Mouse (Mus musculus): ENCODE results near the gene Trp73. TPM values are rescaled to one million over a fixed set of nuclear protein-coding genes. Genes with fewer than 3 reads are reported as not detected.

Gene Trp73
- total and polyA plus RNA-seq, 2 experiments from 2014 or later, result not detected

DNA sequence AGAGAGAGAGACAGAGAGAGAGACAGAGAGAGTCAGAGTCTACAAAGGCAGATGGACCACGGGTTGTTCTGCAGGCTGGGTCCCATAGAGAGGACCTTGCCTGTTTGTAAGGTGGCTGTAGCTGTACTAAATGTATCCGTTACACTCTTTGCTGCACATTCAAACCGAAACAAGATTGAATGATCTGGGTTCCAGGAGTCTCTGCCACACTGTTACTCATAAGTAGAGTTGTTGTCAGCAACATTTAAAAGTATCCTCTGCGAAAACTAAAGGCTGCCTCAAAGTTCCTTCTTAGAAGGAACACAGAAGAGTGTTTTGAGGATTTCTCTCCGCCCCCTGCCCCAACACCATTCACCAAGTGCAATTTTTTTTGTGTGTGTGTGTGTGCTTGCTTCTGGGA lies 2.9 kb downstream of the Trp73 start:
- WGBS, result 48% methylated on average over 5 of the region's 5 CpGs
- Histone ChIP-seq H3K4me1 (ENCODE audit: control insufficient read depth, insufficient read depth) (peaks cover 21% of the 10 kb centered on the region; the same call in 1 of the 2 replicates), H3K9ac (replicated peaks; ENCODE audit: low read depth, low read length) (no peak overlapping the region), H3K36me3 (replicated peaks; ENCODE audit: control insufficient read depth, insufficient read depth, low read length) (no peaks in the 10 kb centered on the region), H3K4me3 (ENCODE audit: low read depth, low read length) (no peak overlapping the region), H3K27ac (ENCODE audit: low read depth) (no peak overlapping the region), H3K27me3 (ENCODE audit: control insufficient read depth, insufficient read depth, low read length) (peaks cover 75% of the 10 kb centered on the region), H3K4me2 (ENCODE audit: low read depth, low read length) (no peak overlapping the region), H3K9me3 (replicated peaks; ENCODE audit: control insufficient read depth, low read length) (no peaks in the 10 kb centered on the region)
- DNase-seq (ENCODE audit: low spot score) (no peak), ATAC-seq (ENCODE audit: insufficient read depth, low read depth) (no peak)
- TF ChIP-seq CTCF (IDR thresholded peaks at IDR 0.05; ENCODE audit: low read depth) (no peak), EP300 (IDR thresholded peaks at IDR 0.05; ENCODE audit: low read depth) (no peak)

DNA sequence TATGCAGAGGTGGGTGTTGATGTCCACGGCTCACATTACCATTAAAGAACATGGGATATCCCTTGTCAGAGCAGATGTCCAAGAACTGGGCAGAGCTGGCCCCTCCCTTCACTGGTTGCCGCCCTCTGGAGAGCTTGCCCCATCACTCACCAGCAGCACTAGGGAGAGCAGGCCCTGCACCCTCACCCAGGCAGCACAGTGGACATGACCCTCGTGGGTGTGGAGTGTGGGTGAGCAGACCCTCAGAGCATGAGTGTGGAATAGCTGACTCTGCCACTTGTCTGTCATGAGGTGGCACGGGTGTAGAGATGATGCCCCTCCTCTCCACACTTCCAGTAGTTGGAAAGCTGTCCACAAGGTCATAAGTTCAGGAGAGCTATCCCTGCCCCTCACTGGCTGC lies 5.2 kb downstream of the Trp73 start:
- peaks cover 4% of the 10 kb centered on the region; the same call in 1 of the 2 replicates for H3K4me1 ChIP-seq (ENCODE audit: control insufficient read depth, insufficient read depth)
- no peak overlapping the region for H3K9ac ChIP-seq (replicated peaks; ENCODE audit: low read depth, low read length)
- 32% methylated on average over 4 of the region's 4 CpGs for WGBS
- H3K27ac ChIP-seq (ENCODE audit: low read depth), result no peak overlapping the region
- no peaks in the 10 kb centered on the region for H3K9me3 ChIP-seq (replicated peaks; ENCODE audit: control insufficient read depth, low read length)
- TF ChIP-seq EP300 (IDR thresholded peaks at IDR 0.05; ENCODE audit: low read depth) (no peak), CTCF (IDR thresholded peaks at IDR 0.05; ENCODE audit: low read depth) (no peak)
- no peak for DNase-seq (ENCODE audit: low spot score)
- H3K4me3 ChIP-seq (ENCODE audit: low read depth, low read length), result no peak overlapping the region
- peaks cover 54% of the 10 kb centered on the region for H3K27me3 ChIP-seq (ENCODE audit: control insufficient read depth, insufficient read depth, low read length)
- no peaks in the 10 kb centered on the region for H3K36me3 ChIP-seq (replicated peaks; ENCODE audit: control insufficient read depth, insufficient read depth, low read length)
- ATAC-seq (ENCODE audit: insufficient read depth, low read depth), result no peak
- no peak overlapping the region for H3K4me2 ChIP-seq (ENCODE audit: low read depth, low read length)

DNA sequence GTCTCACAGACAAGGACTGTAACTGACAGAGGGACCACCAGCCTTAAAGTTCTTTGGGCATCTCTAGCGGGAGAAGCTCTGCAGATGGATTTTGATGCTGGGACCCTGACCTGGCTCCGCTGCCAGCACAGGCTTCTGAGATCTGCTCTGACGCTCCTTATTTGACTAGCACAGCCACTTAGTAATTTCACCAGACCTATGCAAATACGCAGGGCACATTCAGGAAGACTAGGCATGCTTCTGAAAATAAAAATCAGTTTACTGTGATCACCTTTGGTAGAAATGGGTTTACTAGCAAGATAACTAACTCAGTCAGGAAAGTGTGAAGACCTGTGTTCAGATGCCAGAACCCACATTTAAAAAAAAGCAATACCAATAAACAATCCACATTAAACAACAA lies 8.1 kb downstream of the Trp73 start:
- WGBS, result 72% methylated on average over 4 of the region's 4 CpGs
- H3K9me3 ChIP-seq (replicated peaks; ENCODE audit: control insufficient read depth, low read length), result no peaks in the 10 kb centered on the region
- H3K27ac ChIP-seq (ENCODE audit: low read depth), result no peak overlapping the region
- H3K4me2 ChIP-seq (ENCODE audit: low read depth, low read length), result no peak overlapping the region
- no peaks in the 10 kb centered on the region for H3K4me1 ChIP-seq (ENCODE audit: control insufficient read depth, insufficient read depth)
- no peak overlapping the region for H3K9ac ChIP-seq (replicated peaks; ENCODE audit: low read depth, low read length)
- no peak overlapping the region for H3K4me3 ChIP-seq (ENCODE audit: low read depth, low read length)
- peaks cover 26% of the 10 kb centered on the region; the same call in 1 of the 2 replicates for H3K27me3 ChIP-seq (ENCODE audit: control insufficient read depth, insufficient read depth, low read length)
- TF ChIP-seq EP300 (IDR thresholded peaks at IDR 0.05; ENCODE audit: low read depth), result no peak
- no peak for TF ChIP-seq CTCF (IDR thresholded peaks at IDR 0.05; ENCODE audit: low read depth)
- DNase-seq (ENCODE audit: low spot score) (no peak), ATAC-seq (ENCODE audit: insufficient read depth, low read depth) (no peak)
- no peaks in the 10 kb centered on the region for H3K36me3 ChIP-seq (replicated peaks; ENCODE audit: control insufficient read depth, insufficient read depth, low read length)

DNA sequence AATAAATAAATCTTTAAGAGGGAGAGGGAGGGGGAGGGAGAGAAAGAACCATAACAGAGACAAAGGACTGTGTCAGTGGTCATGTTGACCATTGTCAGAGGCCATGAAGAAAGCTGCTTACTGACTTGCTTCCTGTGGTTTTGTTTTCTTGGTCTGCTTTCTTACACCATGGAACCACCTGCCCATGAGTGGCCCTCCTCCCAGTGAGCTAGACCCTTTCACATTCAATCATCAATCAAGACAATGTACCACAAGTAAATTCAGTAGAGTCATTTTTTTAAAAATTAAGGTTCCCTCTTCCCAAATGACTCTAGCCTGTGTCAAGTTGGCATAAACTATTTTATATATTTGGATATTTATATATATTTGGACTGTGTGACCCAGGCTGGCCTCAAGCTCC lies 10.1 kb downstream of the Trp73 start:
- Histone ChIP-seq H3K36me3 (replicated peaks; ENCODE audit: control insufficient read depth, insufficient read depth, low read length) (no peaks in the 10 kb centered on the region), H3K27me3 (ENCODE audit: control insufficient read depth, insufficient read depth, low read length) (peaks cover 10% of the 10 kb centered on the region; the same call in 1 of the 2 replicates), H3K27ac (ENCODE audit: low read depth) (no peak overlapping the region), H3K4me2 (ENCODE audit: low read depth, low read length) (no peak overlapping the region), H3K4me3 (ENCODE audit: low read depth, low read length) (no peak overlapping the region), H3K9me3 (replicated peaks; ENCODE audit: control insufficient read depth, low read length) (no peaks in the 10 kb centered on the region), H3K9ac (replicated peaks; ENCODE audit: low read depth, low read length) (no peak overlapping the region), H3K4me1 (ENCODE audit: control insufficient read depth, insufficient read depth) (no peaks in the 10 kb centered on the region)
- ATAC-seq (ENCODE audit: insufficient read depth, low read depth), result no peak
- no peak for DNase-seq (ENCODE audit: low spot score)
- no peak for TF ChIP-seq CTCF (IDR thresholded peaks at IDR 0.05; ENCODE audit: low read depth)
- no peak for TF ChIP-seq EP300 (IDR thresholded peaks at IDR 0.05; ENCODE audit: low read depth)

- WGBS, result 68% methylated on average over 3 of the region's 3 CpGs
- no peaks in the 10 kb centered on the region for H3K36me3 ChIP-seq (replicated peaks; ENCODE audit: control insufficient read depth, insufficient read depth, low read length)
- no peaks in the 10 kb centered on the region for H3K27me3 ChIP-seq (ENCODE audit: control insufficient read depth, insufficient read depth, low read length)
- DNase-seq (ENCODE audit: low spot score), result no peak
- TF ChIP-seq CTCF (IDR thresholded peaks at IDR 0.05; ENCODE audit: low read depth) (no peak), EP300 (IDR thresholded peaks at IDR 0.05; ENCODE audit: low read depth) (no peak)
- H3K9me3 ChIP-seq (replicated peaks; ENCODE audit: control insufficient read depth, low read length), result no peaks in the 10 kb centered on the region
- ATAC-seq (ENCODE audit: insufficient read depth, low read depth), result no peak
- H3K4me1 ChIP-seq (ENCODE audit: control insufficient read depth, insufficient read depth), result no peaks in the 10 kb centered on the region
- H3K27ac ChIP-seq (ENCODE audit: low read depth), result no peak overlapping the region
- no peak overlapping the region for H3K9ac ChIP-seq (replicated peaks; ENCODE audit: low read depth, low read length)
- no peak overlapping the region for H3K4me3 ChIP-seq (ENCODE audit: low read depth, low read length)
- no peak overlapping the region for H3K4me2 ChIP-seq (ENCODE audit: low read depth, low read length)
These were observed 12.7 kb downstream of the Trp73 start for GRCm38 (mm10) chr4:154127273-154127672.

DNA sequence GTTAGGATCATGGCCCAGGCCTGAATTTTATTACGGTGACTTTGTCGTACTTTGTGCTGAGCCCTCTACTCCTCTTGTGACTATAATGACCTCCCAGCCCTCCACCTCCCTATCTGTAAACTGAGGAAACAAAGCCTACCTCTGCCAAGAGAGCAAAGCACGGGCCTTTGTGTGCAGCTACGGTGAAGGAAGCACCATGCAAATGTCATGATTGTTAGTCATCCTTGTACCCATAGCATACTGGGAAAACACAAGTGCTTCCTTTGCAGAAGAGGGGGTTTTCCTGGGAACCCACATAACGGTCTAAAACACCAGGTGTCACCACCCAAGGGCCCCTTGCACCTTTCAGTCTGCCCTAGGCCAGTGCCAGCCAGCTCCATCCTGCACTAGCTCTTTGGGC lies 14.8 kb downstream of the Trp73 start:
- Histone ChIP-seq H3K4me2 (ENCODE audit: low read depth, low read length) (no peak overlapping the region), H3K9me3 (replicated peaks; ENCODE audit: control insufficient read depth, low read length) (no peaks in the 10 kb centered on the region), H3K27me3 (ENCODE audit: control insufficient read depth, insufficient read depth, low read length) (0 out of 2 replicates have a peak, but pooled peaks cover 7% of the 10 kb centered on the region), H3K4me1 (ENCODE audit: control insufficient read depth, insufficient read depth) (no peaks in the 10 kb centered on the region), H3K36me3 (replicated peaks; ENCODE audit: control insufficient read depth, insufficient read depth, low read length) (no peaks in the 10 kb centered on the region), H3K9ac (replicated peaks; ENCODE audit: low read depth, low read length) (no peak overlapping the region), H3K27ac (ENCODE audit: low read depth) (no peak overlapping the region), H3K4me3 (ENCODE audit: low read depth, low read length) (no peak overlapping the region)
- DNase-seq (ENCODE audit: low spot score) (no peak), ATAC-seq (ENCODE audit: insufficient read depth, low read depth) (no peak)
- 63% methylated on average over 5 of the region's 5 CpGs for WGBS
- TF ChIP-seq CTCF (IDR thresholded peaks at IDR 0.05; ENCODE audit: low read depth) (no peak), EP300 (IDR thresholded peaks at IDR 0.05; ENCODE audit: low read depth) (no peak)

All from heart, postnatal 0 days (tissue).